Mouse (Mus musculus) G1E (cell line): ENCODE results near the gene Polk.

ENCODE experiments used
- CTCF ChIP-seq: IDR thresholded peaks from 2 replicates; pipeline ENCODE4 v1.5.1; 2012; ENCODE audit warnings: low read depth, low read length, inconsistent platforms, mixed read lengths
- GATA1 ChIP-seq: IDR thresholded peaks from 2 replicates; pipeline ENCODE4 v1.6.1; 2012; ENCODE audit warnings: borderline replicate concordance, low read length, inconsistent platforms, mixed read lengths
- POLR2AphosphoS5 ChIP-seq: IDR thresholded peaks from 2 replicates; pipeline ENCODE4 v1.6.1; 2012; ENCODE audit warnings: low read depth, low read length, inconsistent platforms; ENCODE audit not compliant: insufficient replicate concordance
- TAL1 ChIP-seq: conservative IDR thresholded peaks from 2 replicates; pipeline ENCODE4 v1.6.1; 2012; ENCODE audit warnings: low read depth, low read length, inconsistent platforms, mixed read lengths

DNA sequence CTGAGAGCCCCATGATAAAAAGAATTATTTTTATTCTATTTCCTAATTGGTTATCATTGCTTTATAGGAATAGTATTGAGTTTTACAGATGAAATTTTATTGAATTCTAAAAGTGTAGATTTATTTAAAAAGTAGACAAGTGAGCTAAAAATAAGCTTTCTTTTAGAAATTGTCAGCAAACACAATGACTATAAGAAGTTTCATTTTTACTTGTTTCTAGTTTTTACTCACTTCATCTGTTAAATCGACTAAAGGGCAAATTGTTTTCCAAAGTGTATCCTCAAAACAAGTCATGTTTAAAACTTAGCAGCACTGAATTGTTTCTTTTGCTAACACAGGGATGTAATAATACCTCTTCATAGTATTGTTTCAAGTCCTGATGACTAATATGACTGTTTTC lies 63.4 kb downstream of the Polk start:
- no peak for TF ChIP-seq CTCF
- TF ChIP-seq GATA1, result no peak
- TF ChIP-seq TAL1, result no peak
- TF ChIP-seq POLR2AphosphoS5, result no peak
